Mouse (Mus musculus): ENCODE results near the gene Lama4.

Gene Lama4

GRCm38 (mm10) chr10:38965075-38965781 lies at the start of gene Lama4:
Gene Lama4 (plus strand): TSS chr10:38965515.
- DNase-seq: peak; percentile 85

GRCm38 (mm10) chr10:38916027-38916617 lies 49.2 kb upstream of the Lama4 start:
- peak; percentile 48 for DNase-seq

- peak; percentile 31 for DNase-seq
Measured at GRCm38 (mm10) chr10:38928940-38929697, 36.2 kb upstream of the Lama4 start.

- DNase-seq: no peak
Measured at GRCm38 (mm10) chr10:38944701-38945100, 20.6 kb upstream of the Lama4 start.

GRCm38 (mm10) chr10:38961920-38962319 lies 3.4 kb upstream of the Lama4 start:
- peak; percentile 52 for DNase-seq

- DNase-seq: no peak
Measured at GRCm38 (mm10) chr10:38964719-38965074, 618 bp upstream of the Lama4 start.

- DNase-seq: peak; percentile 57
Measured at GRCm38 (mm10) chr10:38965857-38966256, 542 bp downstream of the Lama4 start.

- DNase-seq: no peak
Measured at GRCm38 (mm10) chr10:38966646-38967045, 1.3 kb downstream of the Lama4 start.

GRCm38 (mm10) chr10:38968326-38969072 lies 3.2 kb downstream of the Lama4 start:
- DNase-seq: peak; percentile 65

- DNase-seq: no peak
Measured at GRCm38 (mm10) chr10:38969543-38969942, 4.2 kb downstream of the Lama4 start.

GRCm38 (mm10) chr10:38969975-38970374 lies 4.7 kb downstream of the Lama4 start:
- no peak for DNase-seq

- DNase-seq: no peak
Measured at GRCm38 (mm10) chr10:38972221-38972946, 7.1 kb downstream of the Lama4 start.

- no peak for DNase-seq
Measured at GRCm38 (mm10) chr10:38973016-38973415, 7.7 kb downstream of the Lama4 start.

- no peak for DNase-seq
Measured at GRCm38 (mm10) chr10:38978195-38978594, 12.9 kb downstream of the Lama4 start.

GRCm38 (mm10) chr10:38979699-38980098 lies 14.4 kb downstream of the Lama4 start:
- DNase-seq: no peak

GRCm38 (mm10) chr10:38980980-38981379 lies 15.7 kb downstream of the Lama4 start:
- no peak for DNase-seq

GRCm38 (mm10) chr10:38984358-38985075 lies 19.2 kb downstream of the Lama4 start:
- peak; percentile 29 for DNase-seq

GRCm38 (mm10) chr10:38986053-38986452 lies 20.7 kb downstream of the Lama4 start:
- DNase-seq: no peak

GRCm38 (mm10) chr10:38992827-38993226 lies 27.5 kb downstream of the Lama4 start:
- DNase-seq: no peak

GRCm38 (mm10) chr10:38993632-38994424 lies 28.5 kb downstream of the Lama4 start:
- DNase-seq: no peak
